Mouse (Mus musculus) megakaryocyte, embryonic 14.5 days (primary cell): ENCODE data around the gene Tbck.

Experiments used
- FLI1 ChIP-seq: IDR thresholded peaks from 2 replicates; pipeline ENCODE4 v1.6.1; 2012; ENCODE audit warnings: low read length, inconsistent platforms, mixed read lengths
- GATA1 ChIP-seq: IDR thresholded peaks from 3 replicates; pipeline ENCODE4 v1.6.1; 2012; ENCODE audit warnings: mixed read lengths, low read length, inconsistent platforms, borderline replicate concordance

GRCm38 (mm10) chr3:132786690-132787089, 102.7 kb downstream of the Tbck start:
- no peak for TF ChIP-seq GATA1
- TF ChIP-seq FLI1: no peak
